Mouse (Mus musculus) stomach, embryonic 15.5 days (tissue): Measurements from ENCODE around the gene Tcf7l2. TPM values are rescaled to one million over a fixed set of nuclear protein-coding genes. Genes with fewer than 3 reads are reported as not detected.

Source experiments
- ATAC-seq: fragments of 200-750 bp; cut with Nextera tagmentation; 2 replicates; pipeline ENCODE4 v1.8.0; 2017; ENCODE audit warnings: low read depth, moderate number of reproducible peaks, moderate TSS enrichment; ENCODE audit not compliant: insufficient read depth, low FRiP score
- H3K27ac ChIP-seq: fragments of 300-500 bp; sonication (generic); 2 replicates; pipeline ENCODE4 v1.5.1; 2015; ENCODE audit warnings: mild to moderate bottlenecking, inconsistent platforms
- H3K27me3 ChIP-seq: fragments of 300-500 bp; sonication (generic); replicated peaks from 2 replicates; pipeline ENCODE4 v1.6.1; 2015; ENCODE audit warnings: inconsistent platforms
- H3K36me3 ChIP-seq: fragments of 300-500 bp; sonication (generic); 2 replicates; pipeline ENCODE4 v1.6.1; 2015; ENCODE audit warnings: inconsistent platforms
- H3K4me1 ChIP-seq: fragments of 300-500 bp; sonication (generic); 2 replicates; pipeline ENCODE4 v1.6.1; 2015; ENCODE audit warnings: inconsistent platforms
- H3K4me2 ChIP-seq: fragments of 300-500 bp; sonication (generic); 2 replicates; pipeline ENCODE4 v1.6.1; 2015; ENCODE audit warnings: mild to moderate bottlenecking, inconsistent platforms
- H3K4me3 ChIP-seq: fragments of 300-500 bp; sonication (generic); replicated peaks from 2 replicates; pipeline ENCODE4 v1.5.1; 2015; ENCODE audit warnings: inconsistent platforms
- H3K9ac ChIP-seq: fragments of 300-500 bp; sonication (generic); 2 replicates; pipeline ENCODE4 v1.6.1; 2015; ENCODE audit warnings: inconsistent platforms
- H3K9me3 ChIP-seq: fragments of 300-500 bp; sonication (generic); 2 replicates; pipeline ENCODE4 v1.6.1; 2016; ENCODE audit warnings: inconsistent platforms
- WGBS: fragments of 180-500 bp; shearing (Covaris S2); methylation state at CpG from one replicate; pipeline ENCODE4 v1.1.7; 2015; 5-methylcytosine and 5-hydroxymethylcytosine counted together
- polyA plus RNA-seq: library from polyadenylated mRNA; unstranded; fragments of >200 nt; fragmentation: Nextera tagmentation; extraction: Ambion mirVana; gene quantifications from 2 replicates; pipeline ENCODE4 v1.2.1, GENCODE M21; 2015

Tcf7l2 gene
- polyA plus RNA-seq, 1 experiment from 2014 or later: 85.2 TPM

- Histone ChIP-seq H3K9me3 (no peaks in the 10 kb centered on the region), H3K4me2 (peak overlapping the region; percentile 36), H3K27me3 (no peaks in the 10 kb centered on the region), H3K9ac (no peak overlapping the region), H3K4me1 (peaks cover 49% of the 10 kb centered on the region), H3K27ac (peak overlapping the region; percentile 87), H3K36me3 (0 out of 2 replicates have a peak, but pooled peaks cover 4% of the 10 kb centered on the region), H3K4me3 (no peak overlapping the region)
- ATAC-seq: no peak
- WGBS: 17% methylated on average over 9 of the region's 9 CpGs
These were observed 96.3 kb downstream of the Tcf7l2 start for GRCm38 (mm10) chr19:55837924-55838323.

- Histone ChIP-seq H3K4me3 (no peak overlapping the region), H3K27me3 (no peaks in the 10 kb centered on the region), H3K9me3 (no peaks in the 10 kb centered on the region), H3K36me3 (0 out of 2 replicates have a peak, but pooled peaks cover under 1% of the 10 kb centered on the region), H3K27ac (peak overlapping the region; percentile 87), H3K4me2 (peak overlapping the region; percentile 36), H3K4me1 (peaks cover 49% of the 10 kb centered on the region), H3K9ac (no peak overlapping the region)
- ATAC-seq: peak; percentile 11; the same call in 1 of the 2 replicates
- 17% methylated on average over 5 of the region's 5 CpGs for WGBS
These were observed 96.9 kb downstream of the Tcf7l2 start for GRCm38 (mm10) chr19:55838389-55839035.

GRCm38 (mm10) chr19:55839036-55839555, 97.5 kb downstream of the Tcf7l2 start:
- Histone ChIP-seq H3K4me3 (no peak overlapping the region), H3K9ac (no peak overlapping the region), H3K27ac (peak overlapping the region; percentile 87), H3K36me3 (no peaks in the 10 kb centered on the region), H3K4me1 (peaks cover 49% of the 10 kb centered on the region), H3K9me3 (no peaks in the 10 kb centered on the region), H3K4me2 (peak overlapping the region; percentile 32), H3K27me3 (no peaks in the 10 kb centered on the region)
- peak; percentile 23; the same call in 1 of the 2 replicates for ATAC-seq
- WGBS: 21% methylated on average over 10 of the region's 10 CpGs

- no peaks in the 10 kb centered on the region for H3K36me3 ChIP-seq
- no peaks in the 10 kb centered on the region for H3K27me3 ChIP-seq
- H3K4me1 ChIP-seq: peaks cover 49% of the 10 kb centered on the region
- no peak overlapping the region for H3K27ac ChIP-seq
- H3K4me3 ChIP-seq: no peak overlapping the region
- H3K9ac ChIP-seq: no peak overlapping the region
- H3K4me2 ChIP-seq: no peak overlapping the region
- H3K9me3 ChIP-seq: no peaks in the 10 kb centered on the region
- WGBS: 64% methylated on average over 10 of the region's 10 CpGs
- ATAC-seq: no peak
These were observed 99.0 kb downstream of the Tcf7l2 start for GRCm38 (mm10) chr19:55840499-55841121.

- Histone ChIP-seq H3K9ac (no peak overlapping the region), H3K9me3 (no peaks in the 10 kb centered on the region), H3K36me3 (no peaks in the 10 kb centered on the region), H3K4me2 (no peak overlapping the region), H3K4me3 (no peak overlapping the region), H3K27ac (no peak overlapping the region), H3K27me3 (no peaks in the 10 kb centered on the region), H3K4me1 (peaks cover 50% of the 10 kb centered on the region)
- WGBS: 58% methylated on average over 7 of the region's 7 CpGs
- no peak for ATAC-seq
These were observed 100.4 kb downstream of the Tcf7l2 start for GRCm38 (mm10) chr19:55842046-55842445.

- no peak overlapping the region for H3K27ac ChIP-seq
- no peak overlapping the region for H3K9ac ChIP-seq
- no peak overlapping the region for H3K4me3 ChIP-seq
- peaks cover 39% of the 10 kb centered on the region for H3K4me1 ChIP-seq
- no peaks in the 10 kb centered on the region for H3K27me3 ChIP-seq
- H3K36me3 ChIP-seq: no peaks in the 10 kb centered on the region
- WGBS: 74% methylated on average over 11 of the region's 11 CpGs
- H3K4me2 ChIP-seq: no peak overlapping the region
- ATAC-seq: no peak
- H3K9me3 ChIP-seq: no peaks in the 10 kb centered on the region
These were observed 101.7 kb downstream of the Tcf7l2 start for GRCm38 (mm10) chr19:55843111-55843887.

- ATAC-seq: no peak
- no peaks in the 10 kb centered on the region for H3K9me3 ChIP-seq
- H3K4me2 ChIP-seq: no peak overlapping the region
- H3K9ac ChIP-seq: no peak overlapping the region
- no peak overlapping the region for H3K27ac ChIP-seq
- peaks cover 25% of the 10 kb centered on the region for H3K4me1 ChIP-seq
- 0 out of 2 replicates have a peak, but pooled peaks cover 3% of the 10 kb centered on the region for H3K36me3 ChIP-seq
- 62% methylated on average over 2 of the region's 2 CpGs for WGBS
- no peaks in the 10 kb centered on the region for H3K27me3 ChIP-seq
- no peak overlapping the region for H3K4me3 ChIP-seq
These were observed 104.1 kb downstream of the Tcf7l2 start for GRCm38 (mm10) chr19:55845702-55846101.

GRCm38 (mm10) chr19:55846256-55846655, 104.6 kb downstream of the Tcf7l2 start:
- Histone ChIP-seq H3K4me2 (no peak overlapping the region), H3K9me3 (no peaks in the 10 kb centered on the region), H3K27ac (no peak overlapping the region), H3K4me1 (peaks cover 23% of the 10 kb centered on the region), H3K4me3 (no peak overlapping the region), H3K27me3 (no peaks in the 10 kb centered on the region), H3K36me3 (0 out of 2 replicates have a peak, but pooled peaks cover 3% of the 10 kb centered on the region), H3K9ac (no peak overlapping the region)
- ATAC-seq: no peak
- 81% methylated on average over 6 of the region's 6 CpGs for WGBS

- Histone ChIP-seq H3K4me3 (no peak overlapping the region), H3K9me3 (no peaks in the 10 kb centered on the region), H3K27ac (no peak overlapping the region), H3K4me2 (no peak overlapping the region), H3K9ac (no peak overlapping the region), H3K36me3 (0 out of 2 replicates have a peak, but pooled peaks cover 3% of the 10 kb centered on the region), H3K4me1 (peaks cover 25% of the 10 kb centered on the region), H3K27me3 (no peaks in the 10 kb centered on the region)
- 66% methylated on average over 4 of the region's 4 CpGs for WGBS
- ATAC-seq: no peak
These were observed 105.4 kb downstream of the Tcf7l2 start for GRCm38 (mm10) chr19:55847043-55847442.

- peaks cover 27% of the 10 kb centered on the region for H3K4me1 ChIP-seq
- no peak overlapping the region for H3K4me2 ChIP-seq
- peak overlapping the region; percentile 51 for H3K27ac ChIP-seq
- H3K36me3 ChIP-seq: 0 out of 2 replicates have a peak, but pooled peaks cover 3% of the 10 kb centered on the region
- no peaks in the 10 kb centered on the region for H3K9me3 ChIP-seq
- 68% methylated on average over 8 of the region's 8 CpGs for WGBS
- H3K9ac ChIP-seq: no peak overlapping the region
- H3K27me3 ChIP-seq: no peaks in the 10 kb centered on the region
- H3K4me3 ChIP-seq: no peak overlapping the region
- ATAC-seq: peak; percentile 65
These were observed 108.9 kb downstream of the Tcf7l2 start for GRCm38 (mm10) chr19:55850402-55851078.
